Mouse (Mus musculus) midbrain, embryonic 14.5 days (tissue): Measurements from ENCODE around the gene Tent5c. TPM values are rescaled to one million over a fixed set of nuclear protein-coding genes. Genes with fewer than 3 reads are reported as not detected.
"Not testable (repeated sequence)": the region's sequence is repeated elsewhere in the genome, so short reads cannot be mapped to it uniquely, and the experiment has no call there.

Source experiments
- ATAC-seq: fragments of 200-750 bp; cut with Nextera tagmentation; 2 replicates; pipeline ENCODE4 v1.8.0; 2017; ENCODE audit warnings: moderate number of reproducible peaks, moderate library complexity; ENCODE audit not compliant: low FRiP score, low TSS enrichment
- DNase-seq: peaks from one replicate; pipeline ENCODE4 v3.0.0-alpha.2; 2015
- H3K27ac ChIP-seq: fragments of 300-500 bp; sonication (generic); replicated peaks from 2 replicates; pipeline ENCODE4 v1.5.1; 2014; ENCODE audit warnings: mild to moderate bottlenecking, low read depth, low read length, moderate library complexity
- H3K27me3 ChIP-seq: fragments of 300-500 bp; sonication (generic); 2 replicates; pipeline ENCODE4 v1.6.1; 2014; ENCODE audit warnings: low read length, control low read depth, mixed read lengths; ENCODE audit not compliant: control insufficient read depth, insufficient read depth
- H3K36me3 ChIP-seq: fragments of 300-500 bp; sonication (generic); 2 replicates; pipeline ENCODE4 v1.6.1; 2014; ENCODE audit warnings: low read length, control low read depth; ENCODE audit not compliant: control insufficient read depth, insufficient read depth
- H3K4me1 ChIP-seq: fragments of 300-500 bp; sonication (generic); 2 replicates; pipeline ENCODE4 v1.6.1; 2014; ENCODE audit warnings: mild to moderate bottlenecking, antibody characterized with exemption, low read length, control low read depth; ENCODE audit not compliant: control insufficient read depth, insufficient read depth
- H3K4me2 ChIP-seq: fragments of 300-500 bp; sonication (generic); 2 replicates; pipeline ENCODE4 v1.6.1; 2014; ENCODE audit warnings: mild to moderate bottlenecking, low read length, moderate library complexity
- H3K4me3 ChIP-seq: fragments of 300-500 bp; sonication (generic); replicated peaks from 2 replicates; pipeline ENCODE4 v1.5.1; 2014; ENCODE audit warnings: low read depth, low read length
- H3K9ac ChIP-seq: fragments of 300-500 bp; sonication (generic); replicated peaks from 2 replicates; pipeline ENCODE4 v1.6.1; 2014; ENCODE audit warnings: mild to moderate bottlenecking, low read length, moderate library complexity
- H3K9me3 ChIP-seq: fragments of 300-500 bp; sonication (generic); 2 replicates; pipeline ENCODE4 v1.6.1; 2016; ENCODE audit warnings: low read length, control low read depth, mixed read lengths; ENCODE audit not compliant: control insufficient read depth
- WGBS: fragments of 180-500 bp; shearing (Covaris S2); extraction: QIAGEN DNeasy Blood & Tissue Kit; methylation state at CpG from one replicate; pipeline ENCODE4 v1.1.7; 2014; 5-methylcytosine and 5-hydroxymethylcytosine counted together
- polyA plus RNA-seq: library from polyadenylated mRNA; unstranded; fragments of >200 nt; fragmentation: Nextera tagmentation; extraction: Ambion mirVana; gene quantifications from 2 replicates; pipeline ENCODE4 v1.2.1, GENCODE M21; 2014

The Tent5c gene
- polyA plus RNA-seq, 1 experiment from 2014 or later, result 3.2 TPM

- no peaks in the 10 kb centered on the region for H3K9me3 ChIP-seq
- no peaks in the 10 kb centered on the region for H3K36me3 ChIP-seq
- H3K9ac ChIP-seq, result no peak overlapping the region
- H3K4me3 ChIP-seq, result no peak overlapping the region
- no peak for DNase-seq
- no peak for ATAC-seq
- peaks cover 7% of the 10 kb centered on the region; the same call in 1 of the 2 replicates for H3K4me1 ChIP-seq
- H3K27ac ChIP-seq, result no peak overlapping the region
- no peak overlapping the region for H3K4me2 ChIP-seq
- 66% methylated on average over 5 of the region's 5 CpGs for WGBS
- H3K27me3 ChIP-seq, result no peaks in the 10 kb centered on the region
Observed at GRCm38 (mm10) chr3:100420691-100421056, 68.5 kb downstream of the Tent5c start.

GRCm38 (mm10) chr3:100419962-100420690, 69.0 kb downstream of the Tent5c start:
- WGBS, result 81% methylated on average over 10 of the region's 10 CpGs
- Histone ChIP-seq H3K4me3 (no peak overlapping the region), H3K27ac (no peak overlapping the region), H3K4me1 (peaks cover 7% of the 10 kb centered on the region; the same call in 1 of the 2 replicates), H3K9me3 (no peaks in the 10 kb centered on the region), H3K4me2 (no peak overlapping the region), H3K27me3 (no peaks in the 10 kb centered on the region), H3K36me3 (no peaks in the 10 kb centered on the region), H3K9ac (no peak overlapping the region)
- DNase-seq (no peak), ATAC-seq (no peak)

- peaks cover 7% of the 10 kb centered on the region; the same call in 1 of the 2 replicates for H3K4me1 ChIP-seq
- DNase-seq (no peak), ATAC-seq (no peak)
- no peak overlapping the region for H3K9ac ChIP-seq
- H3K36me3 ChIP-seq, result no peaks in the 10 kb centered on the region
- WGBS, result 81% methylated on average over 1 of the region's 1 CpGs
- no peaks in the 10 kb centered on the region for H3K27me3 ChIP-seq
- no peak overlapping the region for H3K4me3 ChIP-seq
- no peak overlapping the region for H3K27ac ChIP-seq
- H3K4me2 ChIP-seq, result no peak overlapping the region
- no peaks in the 10 kb centered on the region for H3K9me3 ChIP-seq
Observed at GRCm38 (mm10) chr3:100418387-100418786, 70.7 kb downstream of the Tent5c start.

GRCm38 (mm10) chr3:100417772-100418311, 71.3 kb downstream of the Tent5c start:
- DNase-seq (peak; percentile 65), ATAC-seq (peak; percentile 25; the same call in 1 of the 2 replicates)
- Histone ChIP-seq H3K36me3 (no peaks in the 10 kb centered on the region), H3K4me3 (no peak overlapping the region), H3K27ac (no peak overlapping the region), H3K27me3 (no peaks in the 10 kb centered on the region), H3K4me2 (peak overlapping the region; percentile 38), H3K9ac (no peak overlapping the region), H3K9me3 (no peaks in the 10 kb centered on the region), H3K4me1 (peaks cover 7% of the 10 kb centered on the region; the same call in 1 of the 2 replicates)
- WGBS, result 5% methylated on average over 10 of the region's 10 CpGs

GRCm38 (mm10) chr3:100415671-100416070, 73.5 kb downstream of the Tent5c start:
- Histone ChIP-seq H3K4me2 (no peak overlapping the region), H3K9ac (no peak overlapping the region), H3K27me3 (no peaks in the 10 kb centered on the region), H3K4me1 (peaks cover 7% of the 10 kb centered on the region; the same call in 1 of the 2 replicates), H3K27ac (no peak overlapping the region), H3K9me3 (no peaks in the 10 kb centered on the region), H3K4me3 (no peak overlapping the region), H3K36me3 (no peaks in the 10 kb centered on the region)
- 83% methylated on average over 5 of the region's 5 CpGs for WGBS
- DNase-seq (no peak), ATAC-seq (no peak)

- DNase-seq, H3K27ac ChIP-seq: not testable (repeated sequence)
Observed at GRCm38 (mm10) chr3:100413586-100413985, 75.5 kb downstream of the Tent5c start.

GRCm38 (mm10) chr3:100411945-100412344, 77.2 kb downstream of the Tent5c start:
- WGBS, result 89% methylated on average over 7 of the region's 7 CpGs
- Histone ChIP-seq H3K9me3 (no peaks in the 10 kb centered on the region), H3K36me3 (no peaks in the 10 kb centered on the region), H3K4me2 (no peak overlapping the region), H3K4me1 (no peaks in the 10 kb centered on the region), H3K9ac (no peak overlapping the region), H3K27me3 (no peaks in the 10 kb centered on the region), H3K27ac (no peak overlapping the region), H3K4me3 (no peak overlapping the region)
- DNase-seq (no peak), ATAC-seq (no peak)

More at GRCm38 (mm10) chr3:100413586-100413985, 75.5 kb downstream of the Tent5c start:
- not testable (repeated sequence) for H3K9ac ChIP-seq, H3K4me1 ChIP-seq, H3K4me3 ChIP-seq, H3K4me2 ChIP-seq, H3K9me3 ChIP-seq, H3K36me3 ChIP-seq, ATAC-seq, H3K27me3 ChIP-seq
- 95% methylated on average over 3 of the region's 3 CpGs for WGBS

GRCm38 (mm10) chr3:100409280-100409679, 79.8 kb downstream of the Tent5c start:
- DNase-seq (no peak), ATAC-seq (no peak)
- Histone ChIP-seq H3K4me1 (no peaks in the 10 kb centered on the region), H3K4me3 (no peak overlapping the region), H3K36me3 (no peaks in the 10 kb centered on the region), H3K27ac (no peak overlapping the region), H3K9me3 (no peaks in the 10 kb centered on the region), H3K4me2 (no peak overlapping the region), H3K9ac (no peak overlapping the region), H3K27me3 (no peaks in the 10 kb centered on the region)
- WGBS, result 94% methylated on average over 2 of the region's 2 CpGs
